Mouse (Mus musculus) C2C12 (cell line): ENCODE measurements around the gene Abt1. TPM values are rescaled to one million over a fixed set of nuclear protein-coding genes. Genes with fewer than 3 reads are reported as not detected.

Source experiments
- H3K27me3 ChIP-seq: one replicate; pipeline ENCODE4 v1.6.1; 2011; ENCODE audit not compliant: control insufficient read depth, insufficient read depth, insufficient read length
- H3K36me3 ChIP-seq: one replicate; pipeline ENCODE4 v1.6.1; 2011; ENCODE audit not compliant: control insufficient read depth, insufficient read depth
- H3K4me3 ChIP-seq: one replicate; pipeline ENCODE4 v1.5.1; 2011; ENCODE audit warnings: mild to moderate bottlenecking, control low read depth; ENCODE audit not compliant: poor library complexity, insufficient read depth, severe bottlenecking
- H3K79me2 ChIP-seq: one replicate; pipeline ENCODE4 v1.6.1; 2011; ENCODE audit not compliant: control insufficient read depth, insufficient read depth
- H3K79me3 ChIP-seq: one replicate; pipeline ENCODE4 v1.6.1; 2011; ENCODE audit warnings: low read depth, control low read depth
- H3ac ChIP-seq: one replicate; pipeline ENCODE3; 2011; ENCODE audit warnings: low read depth; ENCODE audit not compliant: control insufficient read depth, insufficient read length
- CEBPB ChIP-seq: IDR thresholded peaks from one replicate; pipeline ENCODE4 v1.6.1; 2011; ENCODE audit warnings: low read depth, mild to moderate bottlenecking, control low read depth, moderate library complexity
- CTCF ChIP-seq: IDR thresholded peaks from one replicate; pipeline ENCODE4 v1.5.1; 2011; ENCODE audit not compliant: control insufficient read depth, insufficient read depth, insufficient read length
- FOSL1 ChIP-seq: IDR thresholded peaks from one replicate; pipeline ENCODE4 v1.8.0; 2011; ENCODE audit warnings: mild to moderate bottlenecking, low read length; ENCODE audit not compliant: poor library complexity, insufficient read depth, severe bottlenecking
- MAX ChIP-seq: IDR thresholded peaks from one replicate; pipeline ENCODE4 v1.6.1; 2011; ENCODE audit warnings: mild to moderate bottlenecking, control low read depth
- MYOD1 ChIP-seq: IDR thresholded peaks from one replicate; pipeline ENCODE4 v1.6.1; 2011; ENCODE audit warnings: low read depth; ENCODE audit not compliant: control insufficient read depth, insufficient read length
- MYOG ChIP-seq: IDR thresholded peaks from one replicate; pipeline ENCODE4 v1.6.1; 2011; ENCODE audit not compliant: control insufficient read depth, insufficient read length; ENCODE audit errors: extremely low read depth
- USF1 ChIP-seq: IDR thresholded peaks from one replicate; pipeline ENCODE4 v1.6.1; 2011; ENCODE audit warnings: low read depth, mild to moderate bottlenecking, control low read depth, moderate library complexity
- polyA plus RNA-seq: library from polyadenylated mRNA; unstranded; fragments of >200 nt; fragmentation: generic; extraction: Trizol; gene quantifications from one replicate; pipeline ENCODE4 v1.2.1, GENCODE M21; 2012; ENCODE audit warnings: missing spikeins

Gene Abt1
- polyA plus RNA-seq, 1 experiment, result 11.2 TPM

GRCm38 (mm10) chr13:23396246-23396703 is 27.4 kb downstream of the Abt1 start:
- peak overlapping the region; percentile 36 for H3K4me3 ChIP-seq
- H3K27me3 ChIP-seq, result no peaks in the 10 kb centered on the region
- no peaks in the 10 kb centered on the region for H3K79me3 ChIP-seq
- TF ChIP-seq MAX, result no peak
- TF ChIP-seq USF1, result no peak
- TF ChIP-seq MYOD1, result no peak
- no peak for TF ChIP-seq MYOG
- TF ChIP-seq FOSL1, result no peak
- no peak for TF ChIP-seq CEBPB
- no peak for TF ChIP-seq CTCF
- H3ac ChIP-seq, result peak overlapping the region; percentile 60
- no peaks in the 10 kb centered on the region for H3K36me3 ChIP-seq
- no peaks in the 10 kb centered on the region for H3K79me2 ChIP-seq

GRCm38 (mm10) chr13:23395301-23396245 is 28.1 kb downstream of the Abt1 start:
- Histone ChIP-seq H3K4me3 (peak overlapping the region; percentile 36), H3ac (peak overlapping the region; percentile 77), H3K79me3 (no peaks in the 10 kb centered on the region), H3K36me3 (no peaks in the 10 kb centered on the region), H3K79me2 (no peaks in the 10 kb centered on the region), H3K27me3 (no peaks in the 10 kb centered on the region)
- TF ChIP-seq CTCF, result no peak
- TF ChIP-seq MAX, result no peak
- no peak for TF ChIP-seq CEBPB
- no peak for TF ChIP-seq USF1
- TF ChIP-seq MYOD1, result no peak
- TF ChIP-seq FOSL1, result no peak
- TF ChIP-seq MYOG, result no peak

GRCm38 (mm10) chr13:23387548-23387947 is 36.1 kb downstream of the Abt1 start:
- TF ChIP-seq MAX (no peak), MYOD1 (no peak), CTCF (no peak), USF1 (no peak), CEBPB (no peak), FOSL1 (no peak), MYOG (no peak)
- H3K79me2 ChIP-seq, result no peaks in the 10 kb centered on the region
- no peaks in the 10 kb centered on the region for H3K27me3 ChIP-seq
- H3K79me3 ChIP-seq, result no peaks in the 10 kb centered on the region
- H3K4me3 ChIP-seq, result no peak overlapping the region
- no peak overlapping the region for H3ac ChIP-seq
- H3K36me3 ChIP-seq, result no peaks in the 10 kb centered on the region

GRCm38 (mm10) chr13:23383127-23383526 is 40.5 kb downstream of the Abt1 start:
- no peaks in the 10 kb centered on the region for H3K36me3 ChIP-seq
- no peak overlapping the region for H3K4me3 ChIP-seq
- H3K79me2 ChIP-seq, result no peaks in the 10 kb centered on the region
- H3K27me3 ChIP-seq, result no peaks in the 10 kb centered on the region
- TF ChIP-seq MAX (no peak), FOSL1 (no peak), MYOD1 (no peak), USF1 (no peak), CEBPB (no peak), CTCF (no peak), MYOG (no peak)
- no peaks in the 10 kb centered on the region for H3K79me3 ChIP-seq
- no peak overlapping the region for H3ac ChIP-seq

GRCm38 (mm10) chr13:23372433-23372832 is 51.2 kb downstream of the Abt1 start:
- H3K4me3 ChIP-seq, result no peak overlapping the region
- peaks cover 13% of the 10 kb centered on the region for H3K79me2 ChIP-seq
- peaks cover 10% of the 10 kb centered on the region for H3K79me3 ChIP-seq
- TF ChIP-seq CEBPB (no peak), MAX (no peak), CTCF (no peak), MYOD1 (peak; percentile 54), MYOG (no peak)
- no peaks in the 10 kb centered on the region for H3K36me3 ChIP-seq
- no peak overlapping the region for H3ac ChIP-seq
- no peaks in the 10 kb centered on the region for H3K27me3 ChIP-seq

- H3K27me3 ChIP-seq, result no peaks in the 10 kb centered on the region
- H3ac ChIP-seq, result no peak overlapping the region
- H3K79me3 ChIP-seq, result peaks cover 23% of the 10 kb centered on the region
- TF ChIP-seq CTCF (no peak), USF1 (no peak), MYOG (no peak), FOSL1 (no peak)
- H3K36me3 ChIP-seq, result peaks cover 8% of the 10 kb centered on the region
- H3K4me3 ChIP-seq, result no peak overlapping the region
- H3K79me2 ChIP-seq, result peaks cover 35% of the 10 kb centered on the region
Observed at GRCm38 (mm10) chr13:23370075-23370474, 53.6 kb downstream of the Abt1 start.
